ENCODE assay signal across 8 mouse cellular contexts in genomic region chr2:118762784-118763148, GRCm38 (mm10). TPM values are rescaled to one million over a fixed set of nuclear protein-coding genes. Genes with fewer than 3 reads are reported as not detected.
A peak's percentile ranks its signal among the peaks of the same experiment; 100 is the strongest.
DNase-seq lines count a peak whose midpoint lies in the region; ATAC-seq and TF ChIP-seq lines count a peak whose summit lies in the region.

No protein-coding gene starts in this region.

- H3K9me3 ChIP-seq in embryonic facial prominence, embryonic 15.5 days (replicated peaks), result no peaks in the 10 kb centered on the region
- no peaks in the 10 kb centered on the region for H3K9me3 ChIP-seq in limb, embryonic 12.5 days

- H3K4me2 ChIP-seq in embryonic facial prominence, embryonic 15.5 days (replicated peaks), result peak overlapping the region; percentile 50
- peak overlapping the region; percentile 55 for H3K4me2 ChIP-seq in limb, embryonic 12.5 days

- no peak; the same call in 1 of the 2 replicates for TF ChIP-seq CTCF in liver, adult 2 months (IDR thresholded peaks at IDR 0.05; ENCODE audit: low read depth, low read length)
- no peak for TF ChIP-seq CTCF in olfactory bulb, adult 2 months (IDR thresholded peaks at IDR 0.05; ENCODE audit: insufficient read depth, low read depth, low read length)

- DNase-seq in liver, adult 2 months (ENCODE audit: extremely low read depth, low read depth, low spot score), result no peak
- DNase-seq in liver, result no peak
- no peak for DNase-seq in frontal cortex, postnatal 10 days (ENCODE audit: low spot score in 2 of 2)
- no peak for DNase-seq in kidney, adult 8-10 months
- no peak for DNase-seq in cerebellum, postnatal 10 days

- 10% methylated on average over 10 of the region's 10 CpGs for WGBS in liver, adult 2 months
- WGBS in embryonic facial prominence, embryonic 15.5 days, result 20% methylated on average over 10 of the region's 10 CpGs
- 19% methylated on average over 10 of the region's 10 CpGs for WGBS in limb, embryonic 12.5 days
- WGBS in olfactory bulb, adult 2 months, result 7% methylated on average over 10 of the region's 10 CpGs

- H3K36me3 ChIP-seq in liver, adult 2 months (ENCODE audit: control insufficient read depth, insufficient read depth, low read length), result no peaks in the 10 kb centered on the region
- no peaks in the 10 kb centered on the region for H3K36me3 ChIP-seq in embryonic facial prominence, embryonic 15.5 days
- no peaks in the 10 kb centered on the region for H3K36me3 ChIP-seq in limb, embryonic 12.5 days

- TF ChIP-seq POLR2A in liver, adult 2 months (IDR thresholded peaks at IDR 0.05; ENCODE audit: extremely low read depth, insufficient read depth, low read length), result no peak
- TF ChIP-seq POLR2A in olfactory bulb, adult 2 months (IDR thresholded peaks at IDR 0.05; ENCODE audit: insufficient read depth, low read depth, low read length), result no peak; the same call in 1 of the 2 replicates

- H3K27me3 ChIP-seq in liver, adult 2 months (ENCODE audit: control insufficient read depth, insufficient read depth, low read length), result no peaks in the 10 kb centered on the region
- H3K27me3 ChIP-seq in embryonic facial prominence, embryonic 15.5 days, result no peaks in the 10 kb centered on the region; the same call in 1 of the 2 replicates
- peaks cover 59% of the 10 kb centered on the region for H3K27me3 ChIP-seq in limb, embryonic 12.5 days

- peaks cover 8% of the 10 kb centered on the region for H3K4me1 ChIP-seq in liver, adult 2 months (ENCODE audit: control insufficient read depth, insufficient read depth, low read length)
- peaks cover 47% of the 10 kb centered on the region for H3K4me1 ChIP-seq in embryonic facial prominence, embryonic 15.5 days
- peaks cover 26% of the 10 kb centered on the region for H3K4me1 ChIP-seq in limb, embryonic 12.5 days (replicated peaks)
- peaks cover 50% of the 10 kb centered on the region for H3K4me1 ChIP-seq in olfactory bulb, adult 2 months (ENCODE audit: control insufficient read depth, insufficient read depth, low read length)

- H3K79me2 ChIP-seq in liver, adult 2 months (ENCODE audit: control insufficient read depth, insufficient read depth, low read length), result no peaks in the 10 kb centered on the region

- H3K27ac ChIP-seq in liver, adult 2 months (replicated peaks; ENCODE audit: insufficient read depth, low read depth, low read length), result peak overlapping the region; percentile 72
- peak overlapping the region; percentile 91 for H3K27ac ChIP-seq in embryonic facial prominence, embryonic 15.5 days (replicated peaks)
- H3K27ac ChIP-seq in limb, embryonic 12.5 days, result peak overlapping the region; percentile 80
- peak overlapping the region; percentile 98 for H3K27ac ChIP-seq in olfactory bulb, adult 2 months (ENCODE audit: insufficient read depth, low read depth, low read length)

- no peak for ATAC-seq in embryonic facial prominence, embryonic 15.5 days (ENCODE audit: insufficient number of reproducible peaks, low FRiP score, low TSS enrichment, low read depth)
- no peak for ATAC-seq in limb, embryonic 12.5 days (ENCODE audit: insufficient number of reproducible peaks, insufficient read depth, low FRiP score, low TSS enrichment, low read depth)

- H3K9ac ChIP-seq in liver, adult 2 months (ENCODE audit: low read depth, low read length), result peak overlapping the region; percentile 60
- H3K9ac ChIP-seq in embryonic facial prominence, embryonic 15.5 days, result 0 out of 2 replicates have a peak overlapping the region, but pooled peaks have one; percentile 21
- H3K9ac ChIP-seq in limb, embryonic 12.5 days (replicated peaks), result peak overlapping the region; percentile 47; the same call in 1 of the 2 replicates

- peak overlapping the region; percentile 51; the same call in 1 of the 2 replicates for H3K4me3 ChIP-seq in liver, adult 2 months (ENCODE audit: insufficient read depth, low read depth, low read length)
- H3K4me3 ChIP-seq in embryonic facial prominence, embryonic 15.5 days (replicated peaks), result peak overlapping the region; percentile 21; the same call in 1 of the 2 replicates
- H3K4me3 ChIP-seq in limb, embryonic 12.5 days (replicated peaks), result peak overlapping the region; percentile 25
- H3K4me3 ChIP-seq in olfactory bulb, adult 2 months (ENCODE audit: insufficient read depth, low read depth, low read length), result peak overlapping the region; percentile 43

RNA-seq across cellular contexts. Expression of gene Ccdc9b, which starts 0.3 kb away (rescaled TPM):
- total RNA-seq in liver, adult 2 months (2014; rRNA removed), result 1.1 and 1.9 TPM in 2 replicates
- 0.68 and 0.94 TPM in 2 replicates for polyA plus RNA-seq in liver, adult 2 months (2012; rRNA removed)
- polyA plus RNA-seq in embryonic facial prominence, embryonic 15.5 days (2015; fragmentation: Nextera tagmentation; extraction: Ambion mirVana), result 2.0 and 2.4 TPM in 2 replicates
- polyA plus RNA-seq in limb, embryonic 12.5 days (2016; fragmentation: Nextera tagmentation; extraction: Ambion mirVana), result 0.51 and 0.74 TPM in 2 replicates
- not detected in 2 replicates for polyA plus RNA-seq in olfactory bulb, adult 2 months (2012; ENCODE audit: insufficient read depth, insufficient read length, low replicate concordance, missing spikeins)

RNA-seq across cellular contexts. Expression of gene Phgr1, which starts 9.8 kb away (rescaled TPM):
- total RNA-seq in liver, adult 2 months (2014; rRNA removed), result not detected in 2 replicates
- polyA plus RNA-seq in liver, adult 2 months (2012; rRNA removed), result 1.0 and 1.6 TPM in 2 replicates
- 1.7 and 4.2 TPM in 2 replicates for polyA plus RNA-seq in embryonic facial prominence, embryonic 15.5 days (2015; fragmentation: Nextera tagmentation; extraction: Ambion mirVana)
- polyA plus RNA-seq in limb, embryonic 12.5 days (2016; fragmentation: Nextera tagmentation; extraction: Ambion mirVana), result not detected in 2 replicates
- polyA plus RNA-seq in olfactory bulb, adult 2 months (2012; ENCODE audit: insufficient read depth, insufficient read length, low replicate concordance, missing spikeins), result not detected in 2 replicates

RNA-seq across cellular contexts. Expression of gene Disp2, which starts 16.8 kb away (rescaled TPM):
- 1.0 and 1.3 TPM in 2 replicates for total RNA-seq in liver, adult 2 months (2014; rRNA removed)
- 1.3 and 1.5 TPM in 2 replicates for polyA plus RNA-seq in liver, adult 2 months (2012; rRNA removed)
- polyA plus RNA-seq in embryonic facial prominence, embryonic 15.5 days (2015; fragmentation: Nextera tagmentation; extraction: Ambion mirVana), result 0.37 and 0.68 TPM in 2 replicates
- 0.05 and 0.14 TPM in 2 replicates for polyA plus RNA-seq in limb, embryonic 12.5 days (2016; fragmentation: Nextera tagmentation; extraction: Ambion mirVana)
- 69.0 TPM in 1 of 2 replicates, not detected in the other for polyA plus RNA-seq in olfactory bulb, adult 2 months (2012; ENCODE audit: insufficient read depth, insufficient read length, low replicate concordance, missing spikeins)

RNA-seq across cellular contexts. Expression of gene Inafm2, which starts 17.2 kb away (rescaled TPM):
- total RNA-seq in liver, adult 2 months (2014; rRNA removed), result 4.4 and 5.4 TPM in 2 replicates
- 4.7 TPM in 2 replicates for polyA plus RNA-seq in liver, adult 2 months (2012; rRNA removed)
- polyA plus RNA-seq in embryonic facial prominence, embryonic 15.5 days (2015; fragmentation: Nextera tagmentation; extraction: Ambion mirVana), result 15.9 and 16.9 TPM in 2 replicates
- polyA plus RNA-seq in limb, embryonic 12.5 days (2016; fragmentation: Nextera tagmentation; extraction: Ambion mirVana), result 20.6 and 21.3 TPM in 2 replicates
- polyA plus RNA-seq in olfactory bulb, adult 2 months (2012; ENCODE audit: insufficient read depth, insufficient read length, low replicate concordance, missing spikeins), result not detected in 2 replicates

RNA-seq across cellular contexts. Expression of gene Plcb2, which starts 34.5 kb away (rescaled TPM):
- total RNA-seq in liver, adult 2 months (2014; rRNA removed), result 1.2 and 1.7 TPM in 2 replicates
- 0.68 and 0.80 TPM in 2 replicates for polyA plus RNA-seq in liver, adult 2 months (2012; rRNA removed)
- 0.75 and 1.1 TPM in 2 replicates for polyA plus RNA-seq in embryonic facial prominence, embryonic 15.5 days (2015; fragmentation: Nextera tagmentation; extraction: Ambion mirVana)
- 0.26 and 0.44 TPM in 2 replicates for polyA plus RNA-seq in limb, embryonic 12.5 days (2016; fragmentation: Nextera tagmentation; extraction: Ambion mirVana)
- polyA plus RNA-seq in olfactory bulb, adult 2 months (2012; ENCODE audit: insufficient read depth, insufficient read length, low replicate concordance, missing spikeins), result not detected in 2 replicates
